Mouse (Mus musculus): ENCODE data around the gene Dhrs7c.
A peak's percentile ranks its signal among the peaks of the same experiment; 100 is the strongest.

The Dhrs7c gene

DNA sequence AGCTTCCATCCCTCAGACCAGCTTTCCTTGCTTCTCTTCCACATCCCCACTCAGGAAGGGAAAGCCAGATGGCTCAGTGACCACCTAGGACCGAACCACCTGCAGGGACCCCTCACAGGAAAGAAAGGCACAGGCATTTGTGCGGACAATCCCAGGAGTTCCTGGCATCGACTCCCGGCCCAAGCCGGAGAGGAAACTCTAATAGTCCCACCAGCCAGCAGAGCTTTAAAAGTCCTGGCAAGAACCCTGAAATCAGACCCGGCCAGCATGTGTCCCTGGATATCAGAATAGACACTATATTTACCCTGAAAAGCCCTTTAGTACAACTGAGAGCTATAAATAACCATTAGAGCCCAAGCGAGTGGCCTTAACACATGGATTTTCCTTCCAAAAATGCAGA, at the start of gene Dhrs7c:
Gene Dhrs7c, plus strand, starts transcription at position 257 of the 400 bp plus-strand sequence.
- peak; percentile 57 to 84 for DNase-seq

DNA sequence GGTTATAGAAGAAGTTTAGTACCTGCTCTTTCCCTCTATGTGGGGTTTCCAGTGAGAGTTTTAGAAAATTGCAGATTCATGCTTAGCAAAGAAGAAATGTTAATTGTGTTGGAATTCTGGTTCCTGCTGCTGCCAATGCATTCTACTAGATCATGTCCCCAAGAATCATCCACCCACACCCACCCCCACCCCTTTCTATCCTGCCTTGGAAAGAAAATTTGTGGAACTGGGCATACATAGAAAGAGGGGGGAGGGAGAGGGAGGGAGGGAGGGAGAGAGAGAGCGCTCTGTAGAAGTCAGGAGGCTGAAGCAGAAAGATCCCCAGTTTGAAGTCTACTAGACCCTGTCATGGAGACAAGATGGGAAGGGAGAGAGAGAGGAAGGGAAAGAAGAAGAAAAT, 41.7 kb upstream of the Dhrs7c start:
- DNase-seq, result no peak

GRCm38 (mm10) chr11:67757373-67758167, 40.4 kb upstream of the Dhrs7c start:
- peak; percentile 47 to 52 for DNase-seq

- no peak for DNase-seq
Measured at GRCm38 (mm10) chr11:67771053-67771452, 26.9 kb upstream of the Dhrs7c start, which contains the start of gene Glp2r. Gene Glp2r, minus strand, starts transcription at chr11:67771153.

- no peak for DNase-seq
Measured at GRCm38 (mm10) chr11:67771691-67772090, 26.3 kb upstream of the Dhrs7c start.

GRCm38 (mm10) chr11:67772577-67772976, 25.4 kb upstream of the Dhrs7c start:
- peak; percentile 84 to 85 for DNase-seq

GRCm38 (mm10) chr11:67774379-67774778, 23.6 kb upstream of the Dhrs7c start, which contains the start of gene Gsg1l2:
Gene Gsg1l2, plus strand, starts transcription at chr11:67774608.
- peak; percentile 60 to 67 for DNase-seq

DNA sequence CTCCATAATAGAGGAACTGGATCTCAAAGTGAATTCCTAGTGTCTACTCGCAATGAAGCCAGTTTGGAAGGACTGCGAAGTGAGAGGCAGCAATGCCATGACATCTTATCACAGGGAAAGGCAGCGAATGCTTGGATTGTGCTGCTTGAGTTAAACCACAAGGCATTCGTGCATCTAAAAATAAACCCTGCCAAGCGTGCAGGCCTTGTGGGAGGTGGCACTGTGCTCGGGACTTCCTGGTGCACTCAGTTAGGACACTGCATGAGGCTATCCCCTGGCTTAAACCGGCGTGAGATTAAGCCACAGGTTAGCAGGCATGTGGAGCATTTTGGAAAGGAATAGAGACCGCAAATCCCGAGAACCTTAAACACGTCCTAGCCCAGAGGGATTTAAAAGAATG, 7.8 kb upstream of the Dhrs7c start:
- no peak for DNase-seq

DNA sequence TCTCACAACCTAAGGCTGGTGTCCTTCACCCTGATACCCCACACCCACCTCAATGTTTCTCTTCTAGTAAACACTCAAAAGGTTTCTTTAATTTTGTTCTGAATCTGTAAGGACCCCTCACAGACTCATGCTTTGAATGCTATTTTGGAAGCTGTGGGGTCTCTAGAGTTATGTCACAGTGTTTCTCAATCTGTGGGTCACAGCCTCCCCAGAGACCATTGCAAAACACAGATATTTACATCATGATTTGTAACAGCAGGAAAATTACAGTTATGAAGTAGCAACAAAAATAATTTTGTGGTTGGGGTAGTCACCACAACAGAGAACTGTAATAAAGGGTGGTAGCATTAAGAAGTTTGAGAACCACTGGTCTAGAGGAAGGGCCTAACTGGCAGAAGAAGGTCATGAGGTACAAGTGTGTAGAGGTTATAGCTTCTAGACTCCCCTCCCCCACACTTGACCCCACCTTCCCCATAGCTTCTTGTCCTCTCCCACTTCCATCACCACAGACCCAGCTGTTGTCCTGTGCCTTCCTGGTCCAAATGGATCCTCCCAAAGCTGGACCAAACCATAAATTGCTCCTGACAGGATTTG, 2.2 kb downstream of the Dhrs7c start:
- DNase-seq, result no peak

DNA sequence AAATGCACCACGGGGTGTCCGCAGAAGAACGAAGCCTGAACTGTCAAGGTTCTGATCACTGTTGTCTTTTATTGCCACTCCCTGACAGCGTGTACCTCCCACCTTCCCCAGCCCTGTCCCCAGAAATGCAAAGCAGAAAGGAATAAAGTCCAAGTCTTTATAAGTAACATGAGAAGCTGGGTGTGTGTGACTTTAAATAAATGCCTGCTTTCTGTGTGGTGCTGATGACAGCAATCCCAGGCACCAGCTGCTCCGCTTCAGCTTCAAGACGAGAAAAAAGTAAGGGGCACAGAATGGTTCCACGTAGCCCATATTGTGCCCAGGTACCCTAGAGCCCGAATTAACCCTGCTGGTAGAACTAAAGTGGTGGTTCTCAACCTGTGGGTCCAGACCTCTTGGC, 3.2 kb downstream of the Dhrs7c start:
- no peak for DNase-seq

- DNase-seq, result peak in 1 of 2 experiments; percentile 26
Measured at GRCm38 (mm10) chr11:67805538-67805937, 7.6 kb downstream of the Dhrs7c start.

- DNase-seq, result no peak
Measured at GRCm38 (mm10) chr11:67806832-67807597, 9.0 kb downstream of the Dhrs7c start.

DNA sequence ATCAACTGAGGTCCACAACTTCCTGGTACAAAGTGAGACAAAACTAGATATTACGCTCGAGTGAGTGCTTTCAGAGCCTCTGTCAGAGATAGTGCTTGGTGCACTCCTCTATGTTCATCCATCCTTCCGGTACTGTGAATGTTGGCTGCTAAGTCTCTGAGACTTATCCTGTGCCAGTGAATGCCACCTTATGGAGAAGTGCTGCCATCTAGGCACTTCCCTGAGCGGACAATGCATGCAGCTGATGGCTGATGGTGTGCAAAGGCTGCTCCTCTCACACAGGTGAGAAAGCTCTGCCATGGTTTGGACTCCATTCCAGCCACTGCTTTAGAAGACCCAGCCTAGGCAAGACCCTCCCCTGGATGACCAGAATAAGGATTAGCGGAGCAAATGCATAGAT, 10.1 kb downstream of the Dhrs7c start:
- DNase-seq, result peak in 1 of 2 experiments; percentile 36

GRCm38 (mm10) chr11:67811535-67811934, 13.5 kb downstream of the Dhrs7c start:
- DNase-seq, result peak; percentile 73 to 76

- peak; percentile 72 to 79 for DNase-seq
Measured at GRCm38 (mm10) chr11:67819604-67820003, 21.6 kb downstream of the Dhrs7c start.

- peak; percentile 52 to 70 for DNase-seq
Measured at GRCm38 (mm10) chr11:67820221-67820620, 22.2 kb downstream of the Dhrs7c start.

GRCm38 (mm10) chr11:67821560-67821959, 23.6 kb downstream of the Dhrs7c start:
- DNase-seq, result peak; percentile 73 to 81

DNA sequence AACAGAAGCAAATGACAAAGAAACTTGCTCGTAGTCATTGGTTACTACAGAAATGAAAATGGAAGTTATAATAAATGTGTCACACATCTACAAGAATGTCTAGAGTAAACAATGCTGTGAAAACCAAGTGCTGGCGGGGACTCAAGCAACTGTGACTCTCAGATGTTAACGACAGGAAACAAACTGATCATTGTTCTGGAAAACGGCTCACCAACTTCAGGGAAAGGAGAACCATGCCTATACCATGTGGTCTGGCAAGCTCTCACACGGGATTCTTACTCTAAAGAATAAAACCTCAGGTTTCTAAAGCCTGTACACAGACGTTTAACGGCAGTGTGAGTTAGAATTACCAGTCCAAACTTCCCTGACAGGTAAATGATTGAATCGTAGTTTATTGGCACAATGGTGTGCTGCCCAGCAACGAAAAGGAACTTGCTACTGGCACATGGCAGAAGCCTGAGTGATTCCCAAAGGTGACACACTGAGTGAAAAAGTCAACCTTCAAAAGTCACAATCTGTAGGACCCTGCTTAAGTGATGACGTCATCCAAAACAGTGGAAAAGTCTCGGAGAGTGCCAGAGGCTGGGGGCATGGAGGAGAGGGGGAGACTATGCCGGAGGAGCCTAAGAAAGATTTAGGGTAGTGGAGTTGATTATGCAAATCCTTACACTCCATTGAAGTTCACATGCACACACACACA, 30.5 kb downstream of the Dhrs7c start:
- DNase-seq, result no peak

- DNase-seq, result no peak
Measured at GRCm38 (mm10) chr11:67829530-67829929, 31.5 kb downstream of the Dhrs7c start.

DNA sequence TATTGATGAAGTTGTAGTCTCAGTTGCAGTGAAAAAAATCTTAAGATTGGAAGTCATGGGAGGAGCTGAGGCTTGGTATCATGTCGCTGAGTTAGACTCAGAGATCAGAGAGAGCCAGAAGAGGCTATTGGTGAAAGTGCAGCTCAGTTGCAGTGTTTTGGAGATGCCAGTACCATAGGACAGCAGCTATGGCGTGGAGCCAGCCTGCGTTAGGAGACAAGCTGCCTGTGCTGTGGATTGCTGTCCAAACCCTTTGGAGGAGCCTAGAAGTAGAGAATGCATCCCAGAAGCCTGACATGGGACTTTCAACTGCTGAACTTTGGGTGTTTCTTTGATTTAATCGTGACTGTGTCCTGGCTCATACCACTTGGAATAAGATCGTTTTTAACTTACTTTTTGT, 33.8 kb downstream of the Dhrs7c start:
- DNase-seq, result peak; percentile 39 to 62

GRCm38 (mm10) chr11:67835408-67836078, 37.6 kb downstream of the Dhrs7c start:
- no peak for DNase-seq

- DNase-seq, result no peak
Measured at GRCm38 (mm10) chr11:67839810-67840209, 41.8 kb downstream of the Dhrs7c start.

Measured in cerebellum, postnatal 14 days (tissue).